Mouse (Mus musculus) stomach, embryonic 14.5 days (tissue): ENCODE results near the gene Acsm2. TPM values are rescaled to one million over a fixed set of nuclear protein-coding genes. Genes with fewer than 3 reads are reported as not detected.
"Not testable (repeated sequence)": the region's sequence is repeated elsewhere in the genome, so short reads cannot be mapped to it uniquely, and the experiment has no call there.

Experiments used
- ATAC-seq: fragments of 200-750 bp; cut with Nextera tagmentation; 2 replicates; pipeline ENCODE4 v1.8.0; 2017; ENCODE audit warnings: low read depth, moderate TSS enrichment; ENCODE audit not compliant: insufficient number of reproducible peaks, insufficient read depth, low FRiP score
- H3K27ac ChIP-seq: fragments of 300-500 bp; sonication (generic); 2 replicates; pipeline ENCODE4 v1.5.1; 2014; ENCODE audit warnings: mild to moderate bottlenecking, low read length, moderate library complexity, mixed read lengths
- H3K27me3 ChIP-seq: fragments of 300-500 bp; sonication (generic); 2 replicates; pipeline ENCODE4 v1.6.1; 2014; ENCODE audit warnings: low read length, control low read depth, mixed read lengths; ENCODE audit not compliant: control insufficient read depth, insufficient read depth
- H3K36me3 ChIP-seq: fragments of 300-500 bp; sonication (generic); 2 replicates; pipeline ENCODE4 v1.6.1; 2014; ENCODE audit warnings: mild to moderate bottlenecking, control low read depth, low read length, moderate library complexity, mixed read lengths; ENCODE audit not compliant: control insufficient read depth, insufficient read depth
- H3K4me1 ChIP-seq: fragments of 300-500 bp; sonication (generic); 2 replicates; pipeline ENCODE4 v1.6.1; 2014; ENCODE audit warnings: low read length, control low read depth, mixed read lengths; ENCODE audit not compliant: control insufficient read depth, insufficient read depth
- H3K4me2 ChIP-seq: fragments of 300-500 bp; sonication (generic); replicated peaks from 2 replicates; pipeline ENCODE4 v1.6.1; 2014; ENCODE audit warnings: low read depth, low read length, control low read depth
- H3K4me3 ChIP-seq: fragments of 300-500 bp; sonication (generic); 2 replicates; pipeline ENCODE4 v1.5.1; 2014; ENCODE audit warnings: low read depth, low read length, control low read depth
- H3K9ac ChIP-seq: fragments of 300-500 bp; sonication (generic); replicated peaks from 2 replicates; pipeline ENCODE4 v1.6.1; 2014; ENCODE audit warnings: low read depth, mild to moderate bottlenecking, control low read depth, low read length, moderate library complexity, mixed read lengths
- H3K9me3 ChIP-seq: fragments of 300-500 bp; sonication (generic); 2 replicates; pipeline ENCODE4 v1.6.1; 2016; ENCODE audit warnings: low read depth, low read length, control low read depth; ENCODE audit not compliant: control insufficient read depth
- WGBS: fragments of 180-500 bp; shearing (Covaris S2); extraction: QIAGEN DNeasy Blood & Tissue Kit; methylation state at CpG from one replicate; pipeline ENCODE4 v1.1.7; 2014; 5-methylcytosine and 5-hydroxymethylcytosine counted together
- polyA plus RNA-seq: library from polyadenylated mRNA; unstranded; fragments of >200 nt; fragmentation: Nextera tagmentation; extraction: Ambion mirVana; gene quantifications from 2 replicates; pipeline ENCODE4 v1.2.1, GENCODE M21; 2014

The Acsm2 gene
- polyA plus RNA-seq, 1 experiment from 2014 or later = not detected

DNA sequence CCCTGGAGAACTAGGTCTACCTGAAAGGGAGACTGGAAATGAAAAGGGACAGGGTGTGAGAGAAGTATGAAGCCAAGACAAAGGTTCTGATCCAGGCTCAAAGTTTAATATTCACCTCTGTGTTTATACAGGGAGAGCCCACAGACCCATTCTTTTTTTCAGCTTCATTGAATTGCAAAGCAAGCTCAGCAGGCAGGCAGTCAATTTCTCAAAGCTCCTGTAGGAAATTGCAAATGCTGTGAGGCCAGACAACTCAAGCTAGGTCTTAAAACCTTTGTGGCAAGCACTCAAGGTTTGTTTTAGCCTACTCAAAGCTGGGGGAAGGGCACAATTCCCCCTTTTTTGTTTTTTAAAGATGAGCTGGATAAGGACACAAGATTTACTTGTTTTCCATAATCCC is 8.6 kb upstream of the Acsm2 start:
- H3K9me3 ChIP-seq = no peaks in the 10 kb centered on the region
- no peak overlapping the region for H3K4me3 ChIP-seq
- no peak overlapping the region for H3K9ac ChIP-seq
- ATAC-seq = no peak
- no peaks in the 10 kb centered on the region for H3K4me1 ChIP-seq
- H3K27ac ChIP-seq = no peak overlapping the region
- H3K27me3 ChIP-seq = no peaks in the 10 kb centered on the region
- H3K36me3 ChIP-seq = no peaks in the 10 kb centered on the region
- H3K4me2 ChIP-seq = no peak overlapping the region

- Histone ChIP-seq H3K27me3 (no peaks in the 10 kb centered on the region), H3K9me3 (no peaks in the 10 kb centered on the region), H3K27ac (no peak overlapping the region), H3K36me3 (no peaks in the 10 kb centered on the region), H3K9ac (no peak overlapping the region), H3K4me1 (no peaks in the 10 kb centered on the region), H3K4me3 (no peak overlapping the region), H3K4me2 (no peak overlapping the region)
- WGBS = 74% methylated on average over 3 of the region's 3 CpGs
- ATAC-seq = no peak
Measured at GRCm38 (mm10) chr7:119550471-119551222, 3.5 kb upstream of the Acsm2 start.

DNA sequence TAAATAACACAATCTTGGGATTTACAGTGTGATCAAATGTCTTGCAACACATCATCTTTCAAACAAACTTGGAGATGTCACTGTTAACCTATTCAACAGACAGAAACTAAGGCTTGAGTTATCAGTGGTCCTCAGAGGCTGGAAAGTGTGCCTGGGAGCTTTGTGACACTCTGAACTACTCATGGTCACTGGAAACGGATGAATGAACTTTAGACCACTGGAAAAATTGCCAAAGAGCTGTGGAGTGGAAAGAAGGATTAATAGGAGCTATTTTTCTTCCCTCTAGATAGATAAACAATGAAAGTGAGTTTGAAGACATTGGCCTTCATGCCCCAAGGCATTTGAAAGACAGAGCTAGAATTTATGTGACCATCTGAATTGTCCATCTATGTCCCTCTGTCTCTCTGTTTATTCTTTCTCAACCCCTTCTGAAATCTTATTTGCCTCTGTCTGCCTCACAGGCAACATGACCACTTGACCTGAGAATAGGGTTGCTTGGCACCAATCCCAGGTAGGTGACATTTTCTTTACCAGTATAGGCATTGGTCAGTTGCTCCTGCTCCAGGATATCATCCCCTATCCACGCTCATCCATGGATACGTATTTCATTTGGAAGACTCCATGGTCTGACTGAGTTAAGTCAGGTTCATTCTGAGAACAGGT is 5.8 kb downstream of the Acsm2 start:
- H3K4me1 ChIP-seq = no peaks in the 10 kb centered on the region
- H3K27me3 ChIP-seq = no peaks in the 10 kb centered on the region
- no peak for ATAC-seq
- no peak overlapping the region for H3K4me3 ChIP-seq
- no peak overlapping the region for H3K27ac ChIP-seq
- H3K4me2 ChIP-seq = no peak overlapping the region
- no peaks in the 10 kb centered on the region for H3K9me3 ChIP-seq
- H3K36me3 ChIP-seq = no peaks in the 10 kb centered on the region
- 64% methylated on average over 3 of the region's 3 CpGs for WGBS
- no peak overlapping the region for H3K9ac ChIP-seq

- 81% methylated on average over 3 of the region's 3 CpGs for WGBS
Measured at GRCm38 (mm10) chr7:119560452-119560835, 6.3 kb downstream of the Acsm2 start.

DNA sequence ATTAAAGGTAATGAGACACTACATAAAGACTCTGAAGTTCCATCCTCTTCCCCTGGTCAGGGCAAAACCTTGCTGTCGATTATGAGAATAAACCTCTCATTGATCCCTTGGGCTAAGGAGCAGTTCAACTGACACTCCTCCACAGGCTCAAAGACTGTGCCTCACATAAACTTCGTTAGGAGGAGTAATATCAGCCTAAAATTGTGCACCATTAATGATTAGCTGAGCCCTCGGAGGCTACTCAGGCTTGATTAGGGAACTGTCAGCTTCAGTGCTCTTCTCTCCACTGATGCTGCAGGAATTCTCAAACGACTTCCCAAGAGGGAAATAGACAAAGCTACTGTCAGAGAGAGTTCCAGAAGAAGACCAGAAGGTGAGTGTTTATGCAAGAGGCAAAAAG is 7.3 kb downstream of the Acsm2 start:
- Histone ChIP-seq H3K36me3 (no peaks in the 10 kb centered on the region), H3K4me3 (no peak overlapping the region), H3K9me3 (no peaks in the 10 kb centered on the region), H3K4me2 (no peak overlapping the region), H3K9ac (no peak overlapping the region), H3K4me1 (no peaks in the 10 kb centered on the region), H3K27ac (no peak overlapping the region), H3K27me3 (no peaks in the 10 kb centered on the region)
- no peak for ATAC-seq
- 51% methylated on average over 4 of the region's 4 CpGs for WGBS

More at GRCm38 (mm10) chr7:119560452-119560835, 6.3 kb downstream of the Acsm2 start:
- Histone ChIP-seq H3K9me3 (no peaks in the 10 kb centered on the region), H3K36me3 (no peaks in the 10 kb centered on the region), H3K9ac (no peak overlapping the region), H3K4me3 (no peak overlapping the region), H3K4me1 (no peaks in the 10 kb centered on the region), H3K4me2 (no peak overlapping the region), H3K27me3 (no peaks in the 10 kb centered on the region), H3K27ac (no peak overlapping the region)
- ATAC-seq = no peak

DNA sequence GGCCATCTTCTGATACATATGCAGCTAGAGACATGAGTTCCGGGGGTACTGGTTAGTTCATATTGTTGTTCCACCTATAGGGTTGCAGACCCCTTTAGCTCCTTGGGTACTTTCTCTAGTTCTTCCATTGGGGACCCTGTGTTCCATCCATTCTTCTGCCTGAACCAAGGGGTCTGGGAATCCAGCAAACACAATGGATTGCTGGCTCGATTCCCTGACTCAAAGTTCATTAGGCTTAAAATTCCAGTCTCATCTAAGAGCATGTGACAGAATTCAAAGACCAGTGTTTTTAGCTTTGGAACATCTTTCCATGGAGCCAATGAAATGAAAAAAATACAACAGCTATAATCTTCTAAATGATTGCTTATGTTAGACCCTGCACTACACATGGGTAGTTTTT is 8.3 kb downstream of the Acsm2 start:
- not testable (repeated sequence) for H3K27ac ChIP-seq, H3K9ac ChIP-seq, H3K4me2 ChIP-seq, ATAC-seq, H3K27me3 ChIP-seq, H3K36me3 ChIP-seq, H3K9me3 ChIP-seq, H3K4me3 ChIP-seq, H3K4me1 ChIP-seq
- 86% methylated on average over 2 of the region's 2 CpGs for WGBS

- Histone ChIP-seq H3K9me3 (no peaks in the 10 kb centered on the region), H3K9ac (no peak overlapping the region), H3K4me1 (no peaks in the 10 kb centered on the region), H3K36me3 (no peaks in the 10 kb centered on the region), H3K4me3 (no peak overlapping the region), H3K27ac (no peak overlapping the region), H3K27me3 (no peaks in the 10 kb centered on the region), H3K4me2 (no peak overlapping the region)
- ATAC-seq = no peak
- 65% methylated on average over 3 of the region's 3 CpGs for WGBS
Measured at GRCm38 (mm10) chr7:119594530-119595107, 40.5 kb downstream of the Acsm2 start.

DNA sequence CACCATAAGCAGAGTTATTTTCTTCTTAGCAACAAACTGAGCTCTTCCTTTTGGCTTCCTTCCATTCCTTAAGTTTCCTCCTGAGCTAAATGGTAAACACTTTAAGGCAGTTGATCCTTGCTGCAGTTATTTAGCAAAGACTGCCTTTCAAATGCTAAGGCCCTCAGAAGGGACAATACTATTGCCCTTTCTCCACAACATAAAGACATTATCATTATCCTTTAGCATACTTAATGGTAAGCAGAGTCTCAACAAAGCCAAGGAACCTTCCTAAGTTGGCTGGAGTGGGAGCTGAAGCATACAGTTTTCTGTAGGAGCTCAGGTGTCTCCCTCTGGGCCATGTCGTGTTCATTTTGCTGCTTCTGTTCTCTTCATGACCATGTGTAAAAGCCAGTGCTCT is 41.2 kb downstream of the Acsm2 start:
- H3K4me1 ChIP-seq = no peaks in the 10 kb centered on the region
- 30% methylated on average over 1 of the region's 1 CpGs for WGBS
- H3K9me3 ChIP-seq = no peaks in the 10 kb centered on the region
- H3K4me2 ChIP-seq = no peak overlapping the region
- H3K27ac ChIP-seq = no peak overlapping the region
- H3K36me3 ChIP-seq = no peaks in the 10 kb centered on the region
- no peaks in the 10 kb centered on the region for H3K27me3 ChIP-seq
- no peak overlapping the region for H3K9ac ChIP-seq
- ATAC-seq = no peak
- no peak overlapping the region for H3K4me3 ChIP-seq
